Mouse (Mus musculus) ES-Bruce4 (cell line): Measurements from ENCODE around the gene Klhl7. TPM values are rescaled to one million over a fixed set of nuclear protein-coding genes. Genes with fewer than 3 reads are reported as not detected.

Experiments used
- H3K27ac ChIP-seq: 2 replicates; pipeline ENCODE4 v1.5.1; 2012; ENCODE audit warnings: low read length, inconsistent platforms; ENCODE audit not compliant: insufficient read depth
- H3K27me3 ChIP-seq: 2 replicates; pipeline ENCODE4 v1.6.1; 2012; ENCODE audit warnings: mild to moderate bottlenecking, low read length, inconsistent platforms; ENCODE audit not compliant: control insufficient read depth, poor library complexity, insufficient read depth, severe bottlenecking
- H3K36me3 ChIP-seq: 2 replicates; pipeline ENCODE4 v1.6.1; 2012; ENCODE audit warnings: inconsistent platforms, mild to moderate bottlenecking, low read length, moderate library complexity; ENCODE audit not compliant: control insufficient read depth, poor library complexity, insufficient read depth, severe bottlenecking
- H3K4me1 ChIP-seq: one replicate; pipeline ENCODE4 v1.8.1; 2011; ENCODE audit warnings: low read length; ENCODE audit not compliant: control insufficient read depth, insufficient read depth
- H3K4me3 ChIP-seq: 2 replicates; pipeline ENCODE4 v1.5.1; 2011; ENCODE audit warnings: low read depth, mild to moderate bottlenecking, low read length
- H3K9ac ChIP-seq: 2 replicates; pipeline ENCODE4 v1.6.1; 2012; ENCODE audit warnings: low read depth, mild to moderate bottlenecking, inconsistent platforms; ENCODE audit not compliant: poor library complexity, severe bottlenecking
- H3K9me3 ChIP-seq: replicated peaks from 2 replicates; pipeline ENCODE4 v1.6.1; 2012; ENCODE audit warnings: mild to moderate bottlenecking, low read length, inconsistent platforms; ENCODE audit not compliant: control insufficient read depth, poor library complexity, insufficient read depth, severe bottlenecking
- CTCF ChIP-seq: IDR thresholded peaks from one replicate; pipeline ENCODE4 v1.8.1; 2011; ENCODE audit warnings: low read depth, low read length
- EP300 ChIP-seq: IDR thresholded peaks from 2 replicates; pipeline ENCODE4 v1.6.1; 2011; ENCODE audit warnings: low read depth, low read length; ENCODE audit not compliant: insufficient read depth
- POLR2A ChIP-seq: IDR thresholded peaks from one replicate; pipeline ENCODE4 v1.8.1; 2011; ENCODE audit warnings: low read length; ENCODE audit not compliant: insufficient read depth
- polyA plus RNA-seq: library from polyadenylated mRNA; stranded (reverse); fragments of >200 nt; gene quantifications from 2 replicates; pipeline ENCODE4 v1.2.4, GENCODE M21; 2011; ENCODE audit warnings: low read depth; ENCODE audit not compliant: missing spikeins, insufficient read depth, insufficient read length

Klhl7 gene
- polyA plus RNA-seq, 1 experiment: 31.1 TPM

DNA sequence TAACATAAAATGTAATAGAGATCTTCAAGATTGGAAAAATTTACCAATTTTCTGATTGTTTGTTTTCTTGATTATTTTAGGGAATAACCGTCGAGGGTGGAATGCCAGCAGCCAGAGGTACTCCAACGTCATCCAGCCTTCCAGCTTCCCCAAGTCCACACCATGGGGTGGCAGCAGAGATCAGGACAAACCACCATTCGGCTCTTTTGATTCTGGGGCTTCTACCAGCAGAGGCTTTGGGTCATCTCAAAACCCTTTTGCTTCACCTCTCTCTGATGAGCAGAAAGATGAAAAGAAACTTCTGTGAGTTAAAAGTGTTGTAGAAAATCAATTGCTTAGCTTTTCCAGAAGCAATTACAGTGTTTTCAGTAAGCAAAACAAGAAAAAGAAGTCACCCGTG is 66.9 kb downstream of the Klhl7 start:
- Histone ChIP-seq H3K27ac (no peak overlapping the region), H3K9me3 (no peaks in the 10 kb centered on the region), H3K4me1 (peaks cover 5% of the 10 kb centered on the region), H3K36me3 (peaks cover 15% of the 10 kb centered on the region), H3K27me3 (no peaks in the 10 kb centered on the region), H3K9ac (no peak overlapping the region), H3K4me3 (no peak overlapping the region)
- TF ChIP-seq EP300: no peak
- TF ChIP-seq CTCF: peak; percentile 53

GRCm38 (mm10) chr5:24169881-24170280 is 69.5 kb downstream of the Klhl7 start:
- Histone ChIP-seq H3K36me3 (peaks cover 15% of the 10 kb centered on the region), H3K9me3 (no peaks in the 10 kb centered on the region), H3K4me3 (no peak overlapping the region), H3K4me1 (peaks cover 5% of the 10 kb centered on the region), H3K9ac (peak overlapping the region; percentile 6; the same call in 1 of the 2 replicates), H3K27me3 (no peaks in the 10 kb centered on the region), H3K27ac (peak overlapping the region; percentile 66)
- 0 out of 2 replicates have a peak, but pooled peaks have one; percentile 53 for TF ChIP-seq EP300
- TF ChIP-seq CTCF: no peak

- Histone ChIP-seq H3K4me3 (no peak overlapping the region), H3K9ac (no peak overlapping the region), H3K4me1 (peaks cover 5% of the 10 kb centered on the region), H3K27me3 (no peaks in the 10 kb centered on the region), H3K9me3 (no peaks in the 10 kb centered on the region), H3K27ac (peak overlapping the region; percentile 17), H3K36me3 (peaks cover 17% of the 10 kb centered on the region)
- TF ChIP-seq POLR2A: no peak
- no peak for TF ChIP-seq EP300
- TF ChIP-seq CTCF: no peak
Observed at GRCm38 (mm10) chr5:24172092-24172491, 71.7 kb downstream of the Klhl7 start.

DNA sequence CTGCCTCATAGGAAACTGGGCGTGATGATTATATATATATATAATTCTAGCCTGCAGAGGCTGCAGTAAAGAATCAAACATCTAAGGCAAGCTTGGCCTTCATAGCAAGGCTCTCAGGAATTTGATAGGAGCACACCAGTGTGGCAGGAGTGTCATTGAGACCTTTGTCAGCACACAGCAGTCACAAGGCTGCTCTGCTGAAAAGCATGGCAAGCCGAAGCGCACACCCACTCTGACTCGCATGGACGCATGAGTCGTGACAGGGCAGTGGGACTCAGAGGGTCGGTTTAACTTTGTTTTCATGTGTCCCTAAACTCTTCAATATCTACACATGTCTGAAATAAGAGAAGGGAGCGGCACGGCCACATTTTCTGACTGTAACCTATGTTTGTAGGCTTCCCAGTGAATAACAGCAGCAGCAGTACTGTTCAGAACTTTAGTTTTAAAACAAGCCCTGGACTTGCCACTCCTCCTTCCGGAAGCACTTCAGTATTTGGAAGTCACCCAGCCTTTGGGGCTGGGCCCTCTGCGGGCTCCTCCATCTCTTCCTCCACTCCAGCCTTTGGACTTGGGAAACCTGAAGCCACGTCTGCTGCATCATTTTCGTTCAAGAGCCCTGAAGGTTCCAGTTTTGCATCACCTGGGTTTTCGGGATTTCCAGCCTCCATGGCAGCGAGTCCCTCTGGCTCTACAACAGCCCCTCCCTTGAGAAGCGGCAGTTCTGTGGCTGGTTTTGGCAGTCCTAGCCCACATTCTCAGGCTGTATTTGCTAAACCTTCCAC is 81.3 kb downstream of the Klhl7 start:
- peaks cover 11% of the 10 kb centered on the region for H3K36me3 ChIP-seq
- H3K4me3 ChIP-seq: peak overlapping the region; percentile 15
- H3K27me3 ChIP-seq: no peaks in the 10 kb centered on the region
- no peaks in the 10 kb centered on the region for H3K4me1 ChIP-seq
- peak overlapping the region; percentile 37 for H3K9ac ChIP-seq
- TF ChIP-seq CTCF: no peak
- TF ChIP-seq EP300: no peak
- no peak for TF ChIP-seq POLR2A
- H3K9me3 ChIP-seq: no peaks in the 10 kb centered on the region; the same call in 1 of the 2 replicates
- peak overlapping the region; percentile 88 for H3K27ac ChIP-seq

- H3K27me3 ChIP-seq: no peaks in the 10 kb centered on the region
- H3K4me3 ChIP-seq: peak overlapping the region; percentile 15
- H3K9ac ChIP-seq: peak overlapping the region; percentile 37
- no peaks in the 10 kb centered on the region for H3K4me1 ChIP-seq
- H3K9me3 ChIP-seq: no peaks in the 10 kb centered on the region; the same call in 1 of the 2 replicates
- H3K27ac ChIP-seq: peak overlapping the region; percentile 88
- H3K36me3 ChIP-seq: peaks cover 11% of the 10 kb centered on the region
- no peak for TF ChIP-seq CTCF
- no peak for TF ChIP-seq POLR2A
- TF ChIP-seq EP300: no peak
Observed at GRCm38 (mm10) chr5:24182296-24182734, 81.9 kb downstream of the Klhl7 start.

- Histone ChIP-seq H3K4me1 (no peaks in the 10 kb centered on the region), H3K9ac (no peak overlapping the region), H3K9me3 (no peaks in the 10 kb centered on the region; the same call in 1 of the 2 replicates), H3K36me3 (peaks cover 7% of the 10 kb centered on the region), H3K27me3 (no peaks in the 10 kb centered on the region), H3K4me3 (no peak overlapping the region), H3K27ac (no peak overlapping the region)
- TF ChIP-seq EP300 (no peak), CTCF (no peak), POLR2A (no peak)
Observed at GRCm38 (mm10) chr5:24183096-24183495, 82.7 kb downstream of the Klhl7 start.
